Mouse (Mus musculus): ENCODE measurements at regions not wholly inside any gene's neighbourhood (a gene's known extent, or its start where the extent isn't known, plus 50 kb on each side); places are given as distances from the start of the nearest gene placed in this dataset.
A peak's percentile ranks its signal among the peaks of the same experiment; 100 is the strongest.

DNA sequence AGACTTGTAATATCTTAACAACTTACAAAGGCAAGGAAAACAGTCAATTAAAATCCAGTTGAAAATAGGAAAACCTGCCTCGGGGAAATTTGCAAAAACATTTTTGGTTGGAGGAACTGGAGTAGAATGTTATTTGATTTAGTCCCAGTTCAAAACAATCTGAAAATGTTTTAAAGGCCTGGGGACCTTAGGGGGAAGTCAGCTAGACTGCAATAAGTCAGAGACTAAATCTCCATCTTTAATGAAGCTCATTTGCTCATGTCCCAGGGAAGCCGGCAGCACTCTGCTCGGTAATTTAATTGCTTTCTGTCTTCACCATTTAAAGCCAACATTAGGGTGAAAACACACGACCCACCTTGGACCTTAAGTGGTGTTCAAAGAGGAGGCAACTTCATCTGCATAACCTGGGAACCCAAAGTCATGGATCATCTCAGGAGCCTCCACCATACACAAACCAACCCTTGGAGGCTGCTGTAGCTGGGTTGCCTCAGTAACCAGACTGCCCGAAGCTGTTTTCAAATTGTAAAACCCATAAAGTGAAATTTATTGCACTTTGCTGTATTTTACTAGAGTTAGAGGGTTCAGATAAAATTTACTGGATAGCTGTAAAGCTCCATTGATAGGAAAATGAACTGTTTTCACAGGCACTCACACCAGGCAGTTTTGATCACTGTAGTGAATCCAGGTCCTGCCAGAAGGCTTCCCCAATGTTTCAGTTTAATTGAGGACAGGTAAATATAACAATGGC, 205.6 kb upstream of the Mpped2 start:
- Histone ChIP-seq H3K9ac (ENCODE audit: low read depth, low read length) (no peak overlapping the region), H3K9me3 (replicated peaks; ENCODE audit: low read length) (no peaks in the 10 kb centered on the region), H3K36me3 (ENCODE audit: insufficient read depth, low read length) (no peaks in the 10 kb centered on the region), H3K4me1 (replicated peaks; ENCODE audit: insufficient read depth, low read length) (no peaks in the 10 kb centered on the region), H3K27me3 (ENCODE audit: insufficient read depth, low read length) (no peaks in the 10 kb centered on the region), H3K4me2 (ENCODE audit: low read length) (no peak overlapping the region), H3K4me3 (replicated peaks; ENCODE audit: low read depth, low read length) (no peak overlapping the region), H3K27ac (no peak overlapping the region)
- TF ChIP-seq CTCF (IDR thresholded peaks at IDR 0.05; ENCODE audit: low read depth): no peak
- WGBS: 18% methylated on average over 5 of the region's 5 CpGs
- DNase-seq (ENCODE audit: low spot score): peak; percentile 45
- no peak for ATAC-seq (replicated peaks; ENCODE audit: low FRiP score, low read depth)

DNA sequence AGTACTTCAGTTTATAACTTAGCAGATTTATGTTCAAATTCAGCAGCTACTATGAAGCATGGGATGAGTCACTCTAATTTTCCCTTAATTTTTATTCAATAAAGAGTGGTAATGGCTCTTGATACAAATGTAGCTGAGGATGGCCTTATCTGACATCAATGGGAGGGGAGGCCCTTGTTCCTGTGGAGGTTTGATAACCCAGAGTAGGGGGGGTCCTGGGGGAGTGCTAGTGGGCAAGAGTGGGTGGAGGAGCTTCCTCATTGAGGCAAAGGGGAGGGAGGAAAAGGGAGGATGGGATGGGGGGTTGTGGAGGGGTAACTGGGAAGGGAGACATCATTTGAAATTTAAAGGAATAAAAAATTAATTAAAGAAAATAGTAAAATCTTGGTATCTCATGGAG, 194.3 kb upstream of the Mpped2 start:
- H3K4me3 ChIP-seq (replicated peaks; ENCODE audit: low read depth, low read length): no peak overlapping the region
- DNase-seq (ENCODE audit: low spot score): no peak
- H3K9me3 ChIP-seq (replicated peaks; ENCODE audit: low read length): no peaks in the 10 kb centered on the region
- no peak overlapping the region for H3K27ac ChIP-seq
- no peak for ATAC-seq (replicated peaks; ENCODE audit: low FRiP score, low read depth)
- no peak for TF ChIP-seq CTCF (IDR thresholded peaks at IDR 0.05; ENCODE audit: low read depth)
- H3K4me2 ChIP-seq (ENCODE audit: low read length): no peak overlapping the region
- H3K27me3 ChIP-seq (ENCODE audit: insufficient read depth, low read length): no peaks in the 10 kb centered on the region
- no peaks in the 10 kb centered on the region for H3K4me1 ChIP-seq (replicated peaks; ENCODE audit: insufficient read depth, low read length)
- H3K9ac ChIP-seq (ENCODE audit: low read depth, low read length): no peak overlapping the region
- no peaks in the 10 kb centered on the region for H3K36me3 ChIP-seq (ENCODE audit: insufficient read depth, low read length)

DNA sequence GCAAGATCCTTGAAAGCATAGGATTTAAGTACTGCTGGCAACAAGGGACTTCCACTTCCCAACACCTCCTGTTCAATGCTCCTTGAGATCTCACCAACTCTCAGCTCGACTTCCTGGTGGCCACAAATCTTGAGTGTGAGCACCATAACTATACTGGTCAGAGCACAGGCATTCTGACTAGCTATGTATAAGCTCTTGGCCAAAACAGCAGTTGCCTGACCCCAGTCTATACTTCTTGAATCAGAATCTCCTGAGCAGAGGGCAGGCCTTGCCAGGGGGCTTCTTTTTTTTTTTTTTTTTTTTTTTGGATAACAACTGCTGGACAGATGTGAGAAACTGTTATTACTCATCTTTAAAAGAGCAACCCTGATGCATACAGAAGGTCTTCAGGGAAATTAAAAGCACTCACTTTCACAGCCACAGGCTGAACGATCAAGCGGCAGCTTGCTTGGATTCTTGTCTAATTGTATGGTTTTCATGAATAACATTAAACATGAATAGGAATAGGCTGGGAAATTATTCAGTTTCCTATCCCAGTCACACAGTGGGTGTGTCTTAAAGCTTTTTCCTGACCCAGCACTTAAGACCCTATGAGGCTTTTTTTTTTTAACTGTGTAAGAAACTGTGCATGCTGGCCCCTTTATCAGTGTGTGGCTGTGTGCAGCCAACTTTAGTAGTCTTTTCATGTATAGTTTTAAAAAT, 193.7 kb upstream of the Mpped2 start:
- H3K27ac ChIP-seq: no peak overlapping the region
- no peaks in the 10 kb centered on the region for H3K9me3 ChIP-seq (replicated peaks; ENCODE audit: low read length)
- H3K4me2 ChIP-seq (ENCODE audit: low read length): no peak overlapping the region
- DNase-seq (ENCODE audit: low spot score) (no peak), ATAC-seq (replicated peaks; ENCODE audit: low FRiP score, low read depth) (no peak)
- WGBS: 62% methylated on average over 3 of the region's 3 CpGs
- no peak overlapping the region for H3K9ac ChIP-seq (ENCODE audit: low read depth, low read length)
- H3K4me3 ChIP-seq (replicated peaks; ENCODE audit: low read depth, low read length): no peak overlapping the region
- H3K27me3 ChIP-seq (ENCODE audit: insufficient read depth, low read length): no peaks in the 10 kb centered on the region
- no peak for TF ChIP-seq CTCF (IDR thresholded peaks at IDR 0.05; ENCODE audit: low read depth)
- no peaks in the 10 kb centered on the region for H3K36me3 ChIP-seq (ENCODE audit: insufficient read depth, low read length)
- H3K4me1 ChIP-seq (replicated peaks; ENCODE audit: insufficient read depth, low read length): no peaks in the 10 kb centered on the region

DNA sequence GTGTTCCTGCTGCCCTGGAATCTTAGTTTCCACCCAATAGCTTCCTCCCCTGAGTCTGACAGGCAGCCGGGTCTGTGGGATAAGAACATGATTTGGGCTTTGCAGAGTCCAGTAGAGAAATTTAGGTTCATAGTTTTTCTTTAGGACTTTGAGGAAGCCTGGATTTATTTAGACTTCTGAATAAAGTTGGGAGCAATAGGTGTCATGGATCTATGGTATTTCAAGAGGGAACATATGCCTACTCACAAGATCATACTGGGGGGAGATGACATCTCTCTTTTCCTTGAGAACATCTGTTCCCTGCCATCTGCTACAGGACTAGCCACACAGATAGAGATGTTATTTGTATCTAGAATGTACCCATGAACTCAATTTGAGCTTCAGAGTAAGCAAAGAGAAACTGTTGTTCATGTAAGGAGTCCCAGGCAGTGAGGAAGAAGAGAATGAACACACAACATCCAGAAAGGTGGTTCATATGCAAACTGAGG, 188.1 kb upstream of the Mpped2 start:
- no peak overlapping the region for H3K4me3 ChIP-seq (replicated peaks; ENCODE audit: low read depth, low read length)
- 85% methylated on average over 1 of the region's 1 CpGs for WGBS
- H3K9me3 ChIP-seq (replicated peaks; ENCODE audit: low read length): no peaks in the 10 kb centered on the region
- H3K27ac ChIP-seq: no peak overlapping the region
- no peak overlapping the region for H3K4me2 ChIP-seq (ENCODE audit: low read length)
- no peaks in the 10 kb centered on the region for H3K27me3 ChIP-seq (ENCODE audit: insufficient read depth, low read length)
- DNase-seq (ENCODE audit: low spot score) (no peak), ATAC-seq (replicated peaks; ENCODE audit: low FRiP score, low read depth) (no peak)
- H3K36me3 ChIP-seq (ENCODE audit: insufficient read depth, low read length): no peaks in the 10 kb centered on the region
- H3K9ac ChIP-seq (ENCODE audit: low read depth, low read length): no peak overlapping the region
- TF ChIP-seq CTCF (IDR thresholded peaks at IDR 0.05; ENCODE audit: low read depth): no peak
- H3K4me1 ChIP-seq (replicated peaks; ENCODE audit: insufficient read depth, low read length): no peaks in the 10 kb centered on the region

DNA sequence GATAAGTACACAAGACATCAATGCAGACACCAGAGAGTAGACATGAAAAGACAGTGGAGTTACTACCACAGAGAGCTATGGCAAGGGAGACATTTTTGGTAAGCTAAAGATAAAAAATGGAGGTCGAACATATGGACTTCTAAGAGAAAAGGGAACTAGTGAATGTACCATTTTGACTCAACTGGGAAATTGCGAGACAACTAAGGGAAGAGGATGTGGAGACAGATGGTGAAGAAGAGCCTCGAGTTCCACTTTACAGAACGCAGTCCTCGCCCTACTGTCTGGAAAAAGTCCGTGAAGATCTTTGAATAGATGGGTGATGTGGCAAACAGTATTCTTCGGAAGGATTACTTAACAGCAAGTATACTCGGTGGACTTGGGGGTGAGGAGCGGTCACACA, 181.2 kb upstream of the Mpped2 start:
- Histone ChIP-seq H3K27me3 (ENCODE audit: insufficient read depth, low read length) (no peaks in the 10 kb centered on the region), H3K4me2 (ENCODE audit: low read length) (no peak overlapping the region), H3K9ac (ENCODE audit: low read depth, low read length) (no peak overlapping the region), H3K27ac (no peak overlapping the region), H3K36me3 (ENCODE audit: insufficient read depth, low read length) (no peaks in the 10 kb centered on the region), H3K9me3 (replicated peaks; ENCODE audit: low read length) (no peaks in the 10 kb centered on the region), H3K4me3 (replicated peaks; ENCODE audit: low read depth, low read length) (no peak overlapping the region), H3K4me1 (replicated peaks; ENCODE audit: insufficient read depth, low read length) (no peaks in the 10 kb centered on the region)
- TF ChIP-seq CTCF (IDR thresholded peaks at IDR 0.05; ENCODE audit: low read depth): no peak
- DNase-seq (ENCODE audit: low spot score) (no peak), ATAC-seq (replicated peaks; ENCODE audit: low FRiP score, low read depth) (no peak)
- WGBS: 86% methylated on average over 9 of the region's 9 CpGs

DNA sequence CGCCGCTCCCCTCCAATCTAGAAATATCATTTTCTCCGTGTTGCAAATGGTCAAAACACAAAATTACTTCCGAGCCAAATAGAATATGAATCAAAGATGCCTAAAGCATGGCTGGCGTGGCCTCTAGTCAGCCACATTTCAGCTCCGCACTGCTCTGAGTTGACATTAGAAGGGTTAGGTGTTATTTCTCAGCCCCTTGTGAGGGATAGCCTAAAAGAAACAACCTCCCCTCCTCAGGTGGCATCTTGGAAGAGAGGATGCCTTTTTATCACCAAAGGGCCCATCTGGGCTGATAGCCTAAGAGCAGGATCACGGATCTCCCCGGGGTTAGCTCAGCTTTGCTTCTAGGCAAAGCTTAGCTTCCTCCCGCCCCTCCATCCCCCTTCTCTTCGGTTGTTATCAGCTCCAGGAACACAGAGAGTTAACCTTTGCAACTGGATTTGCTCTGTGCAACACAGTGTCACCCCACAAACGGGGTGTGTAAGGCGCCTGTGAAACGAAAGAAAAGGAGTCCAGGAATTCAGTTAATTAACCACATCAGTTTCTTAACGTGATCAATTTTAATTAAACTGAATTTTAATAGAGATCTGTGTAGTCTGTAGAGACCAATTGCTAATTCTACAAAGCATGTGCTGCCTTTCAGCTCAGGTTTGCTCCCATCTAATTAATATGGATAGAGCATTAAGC, 180.6 kb upstream of the Mpped2 start:
- WGBS: 39% methylated on average over 14 of the region's 14 CpGs

More for the DNA sequence above, 180.6 kb upstream of the Mpped2 start:
- H3K27ac ChIP-seq: no peak overlapping the region
- no peaks in the 10 kb centered on the region for H3K36me3 ChIP-seq (ENCODE audit: insufficient read depth, low read length)
- no peaks in the 10 kb centered on the region for H3K9me3 ChIP-seq (replicated peaks; ENCODE audit: low read length)
- DNase-seq (ENCODE audit: low spot score) (no peak), ATAC-seq (replicated peaks; ENCODE audit: low FRiP score, low read depth) (no peak)
- no peaks in the 10 kb centered on the region for H3K4me1 ChIP-seq (replicated peaks; ENCODE audit: insufficient read depth, low read length)
- H3K27me3 ChIP-seq (ENCODE audit: insufficient read depth, low read length): no peaks in the 10 kb centered on the region
- no peak for TF ChIP-seq CTCF (IDR thresholded peaks at IDR 0.05; ENCODE audit: low read depth)
- H3K4me3 ChIP-seq (replicated peaks; ENCODE audit: low read depth, low read length): no peak overlapping the region
- no peak overlapping the region for H3K9ac ChIP-seq (ENCODE audit: low read depth, low read length)
- peak overlapping the region; percentile 21; the same call in 1 of the 2 replicates for H3K4me2 ChIP-seq (ENCODE audit: low read length)
